Mouse (Mus musculus): ENCODE results near the gene Arhgef3.

Gene Arhgef3

GRCm38 (mm10) chr14:27114362-27115274 is at the start of gene Arhgef3:
TSS of gene Arhgef3 (plus strand) at chr14:27114899.
- DNase-seq (ENCODE audit: low spot score): no peak

- no peak for DNase-seq (ENCODE audit: low spot score)
Measured at GRCm38 (mm10) chr14:27066171-27066929, 48.3 kb upstream of the Arhgef3 start.

- no peak for DNase-seq (ENCODE audit: low spot score)
Measured at GRCm38 (mm10) chr14:27067866-27068271, 46.8 kb upstream of the Arhgef3 start.

- DNase-seq (ENCODE audit: low spot score): no peak
Measured at GRCm38 (mm10) chr14:27069434-27070097, 45.1 kb upstream of the Arhgef3 start.

- DNase-seq (ENCODE audit: low spot score): peak; percentile 28
Measured at GRCm38 (mm10) chr14:27070128-27070527, 44.6 kb upstream of the Arhgef3 start.

GRCm38 (mm10) chr14:27070758-27071157 is 43.9 kb upstream of the Arhgef3 start:
- no peak for DNase-seq (ENCODE audit: low spot score)

- no peak for DNase-seq (ENCODE audit: low spot score)
Measured at GRCm38 (mm10) chr14:27071985-27072384, 42.7 kb upstream of the Arhgef3 start.

- no peak for DNase-seq (ENCODE audit: low spot score)
Measured at GRCm38 (mm10) chr14:27075084-27075483, 39.6 kb upstream of the Arhgef3 start.

GRCm38 (mm10) chr14:27075909-27076521 is 38.7 kb upstream of the Arhgef3 start:
- no peak for DNase-seq (ENCODE audit: low spot score)

- DNase-seq (ENCODE audit: low spot score): no peak
Measured at GRCm38 (mm10) chr14:27076522-27076920, 38.2 kb upstream of the Arhgef3 start.

- DNase-seq (ENCODE audit: low spot score): peak; percentile 27
Measured at GRCm38 (mm10) chr14:27081536-27082275, 33.0 kb upstream of the Arhgef3 start.

- no peak for DNase-seq (ENCODE audit: low spot score)
Measured at GRCm38 (mm10) chr14:27085471-27085870, 29.2 kb upstream of the Arhgef3 start.

- DNase-seq (ENCODE audit: low spot score): no peak
Measured at GRCm38 (mm10) chr14:27085999-27086398, 28.7 kb upstream of the Arhgef3 start.

- DNase-seq (ENCODE audit: low spot score): no peak
Measured at GRCm38 (mm10) chr14:27094247-27094646, 20.5 kb upstream of the Arhgef3 start.

GRCm38 (mm10) chr14:27096133-27096532 is 18.6 kb upstream of the Arhgef3 start:
- no peak for DNase-seq (ENCODE audit: low spot score)

GRCm38 (mm10) chr14:27096779-27097178 is 17.9 kb upstream of the Arhgef3 start:
- DNase-seq (ENCODE audit: low spot score): peak; percentile 93

- DNase-seq (ENCODE audit: low spot score): no peak
Measured at GRCm38 (mm10) chr14:27101735-27102134, 13.0 kb upstream of the Arhgef3 start.

- no peak for DNase-seq (ENCODE audit: low spot score)
Measured at GRCm38 (mm10) chr14:27102720-27103119, 12.0 kb upstream of the Arhgef3 start.

- DNase-seq (ENCODE audit: low spot score): no peak
Measured at GRCm38 (mm10) chr14:27105731-27106457, 8.8 kb upstream of the Arhgef3 start.

- DNase-seq (ENCODE audit: low spot score): peak; percentile 37
Measured at GRCm38 (mm10) chr14:27108748-27109504, 5.8 kb upstream of the Arhgef3 start.
